Mouse (Mus musculus) G1E (cell line): ENCODE data around the gene Col9a3.

Source experiments
- CTCF ChIP-seq: IDR thresholded peaks from 2 replicates; pipeline ENCODE4 v1.5.1; 2012; ENCODE audit warnings: low read depth, low read length, inconsistent platforms, mixed read lengths
- GATA1 ChIP-seq: IDR thresholded peaks from 2 replicates; pipeline ENCODE4 v1.6.1; 2012; ENCODE audit warnings: borderline replicate concordance, low read length, inconsistent platforms, mixed read lengths
- POLR2AphosphoS5 ChIP-seq: IDR thresholded peaks from 2 replicates; pipeline ENCODE4 v1.6.1; 2012; ENCODE audit warnings: low read depth, low read length, inconsistent platforms; ENCODE audit not compliant: insufficient replicate concordance
- TAL1 ChIP-seq: conservative IDR thresholded peaks from 2 replicates; pipeline ENCODE4 v1.6.1; 2012; ENCODE audit warnings: low read depth, low read length, inconsistent platforms, mixed read lengths

DNA sequence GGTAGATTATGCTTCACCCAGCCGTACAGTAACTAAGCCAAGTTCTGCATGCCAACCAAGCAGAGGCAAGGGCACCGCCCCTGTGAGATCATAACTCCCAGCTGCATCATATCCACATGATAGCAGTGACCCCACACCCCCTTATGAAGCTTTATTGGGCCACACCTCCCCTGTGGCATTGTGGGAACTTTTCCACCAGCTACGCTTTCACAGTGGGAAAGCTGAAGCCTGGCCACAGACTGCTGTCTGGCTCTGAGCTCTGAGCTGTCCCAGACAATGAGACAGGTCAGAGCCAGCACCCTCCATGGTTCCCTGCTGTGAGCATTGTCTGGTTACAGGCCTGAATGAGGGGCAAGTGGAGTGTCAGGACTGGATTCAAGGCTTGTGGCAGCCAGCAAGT lies 16.6 kb upstream of the Col9a3 start, which contains the start of gene Mrgbp:
- no peak for TF ChIP-seq CTCF
- TF ChIP-seq TAL1 = no peak
- TF ChIP-seq GATA1 = no peak
- TF ChIP-seq POLR2AphosphoS5 = no peak
